Comparison of ENCODE assay signal across 10 mouse cellular contexts in the genomic region with DNA sequence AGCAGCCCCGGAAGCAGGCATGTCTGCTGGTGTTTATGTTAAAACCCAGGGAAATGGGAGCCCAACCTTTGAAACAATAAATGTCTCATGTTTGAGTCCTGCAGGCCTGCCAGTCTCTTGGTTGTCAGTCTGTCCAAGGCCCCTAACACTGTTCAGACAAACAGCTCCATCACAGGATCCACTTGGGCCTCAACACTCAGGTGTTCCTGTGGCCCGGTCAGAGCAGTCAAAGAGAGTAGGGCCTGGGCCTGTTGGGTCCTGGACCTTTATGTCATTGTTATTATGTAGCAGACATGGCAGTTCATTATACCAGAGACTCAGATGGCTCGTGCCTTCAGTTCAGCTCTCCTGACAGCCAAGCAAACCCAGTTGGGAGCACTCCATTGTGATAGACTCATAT. TPM values are rescaled to one million over a fixed set of nuclear protein-coding genes. Genes with fewer than 3 reads are reported as not detected.
A peak's percentile ranks its signal among the peaks of the same experiment; 100 is the strongest.
DNase-seq lines count a peak whose midpoint lies in the region; ATAC-seq lines count a peak whose summit lies in the region.
"Had no signal": no experiment of that assay in that cellular context is flagged by ENCODE, and none has a peak within 500 bp of the region (broad histone marks: within the 10 kb centered on the region; RNA-seq: fewer than 3 reads in every experiment).

No protein-coding gene starts in this region.

- H3K27me3 ChIP-seq in kidney, embryonic 16.5 days (ENCODE audit: insufficient read depth, low read length): no peaks in the 10 kb centered on the region
- H3K27me3 ChIP-seq in embryonic facial prominence, embryonic 15.5 days: no peaks in the 10 kb centered on the region
- H3K27me3 ChIP-seq in intestine, embryonic 14.5 days (replicated peaks; ENCODE audit: control insufficient read depth, insufficient read depth, low read length): no peaks in the 10 kb centered on the region
- H3K27me3 ChIP-seq in midbrain, embryonic 15.5 days (replicated peaks): no peaks in the 10 kb centered on the region

- peak overlapping the region; percentile 41 for H3K4me2 ChIP-seq in kidney, embryonic 16.5 days (replicated peaks; ENCODE audit: low read depth, low read length)
- peak overlapping the region; percentile 25; the same call in 1 of the 2 replicates for H3K4me2 ChIP-seq in embryonic facial prominence, embryonic 15.5 days (replicated peaks)
- peak overlapping the region; percentile 40 for H3K4me2 ChIP-seq in intestine, embryonic 14.5 days (ENCODE audit: low read length)
- H3K4me2 ChIP-seq in midbrain, embryonic 15.5 days: no peak overlapping the region

- H3K27ac ChIP-seq in kidney, embryonic 16.5 days (ENCODE audit: low read length): peak overlapping the region; percentile 94
- H3K27ac ChIP-seq in embryonic facial prominence, embryonic 15.5 days (replicated peaks): peak overlapping the region; percentile 77
- H3K27ac ChIP-seq in intestine, embryonic 14.5 days (ENCODE audit: low read depth): peak overlapping the region; percentile 91
- H3K27ac ChIP-seq in midbrain, embryonic 15.5 days: 0 out of 2 replicates have a peak overlapping the region, but pooled peaks have one; percentile 32

- 0 out of 2 replicates have a peak, but pooled peaks have one; percentile 3 for ATAC-seq in kidney, embryonic 16.5 days (ENCODE audit: low FRiP score, low TSS enrichment)
- ATAC-seq in embryonic facial prominence, embryonic 15.5 days (ENCODE audit: insufficient number of reproducible peaks, low FRiP score, low TSS enrichment, low read depth): no peak
- no peak; the same call in 1 of the 2 replicates for ATAC-seq in intestine, embryonic 14.5 days (replicated peaks; ENCODE audit: low FRiP score, low TSS enrichment, low read depth)
- ATAC-seq in midbrain, embryonic 15.5 days (replicated peaks): no peak

- no peak for DNase-seq in kidney, postnatal 36 days
- no peak for DNase-seq in intestine, embryonic 14.5 days (ENCODE audit: low spot score)
- DNase-seq in spleen, adult 12 weeks (ENCODE audit: low spot score): no peak
- no peak for DNase-seq in urinary bladder, postnatal 10 days (ENCODE audit: low spot score)
- DNase-seq in left cerebral cortex, adult 18-20 months (ENCODE audit: low spot score in 2 of 2): no peak

- H3K9ac ChIP-seq in kidney, embryonic 16.5 days (replicated peaks; ENCODE audit: low read length): 0 out of 2 replicates have a peak overlapping the region, but pooled peaks have one; percentile 62
- H3K9ac ChIP-seq in embryonic facial prominence, embryonic 15.5 days: no peak overlapping the region
- H3K9ac ChIP-seq in intestine, embryonic 14.5 days (ENCODE audit: low read length): no peak overlapping the region
- no peak overlapping the region for H3K9ac ChIP-seq in midbrain, embryonic 15.5 days
- H3K9ac ChIP-seq: liver, embryonic 14.5 days had no signal

- no peaks in the 10 kb centered on the region for H3K36me3 ChIP-seq in kidney, embryonic 16.5 days (ENCODE audit: insufficient read depth, low read length)
- no peaks in the 10 kb centered on the region for H3K36me3 ChIP-seq in embryonic facial prominence, embryonic 15.5 days
- H3K36me3 ChIP-seq in intestine, embryonic 14.5 days (ENCODE audit: control insufficient read depth, insufficient read depth, low read length): no peaks in the 10 kb centered on the region; the same call in 1 of the 2 replicates
- no peaks in the 10 kb centered on the region for H3K36me3 ChIP-seq in midbrain, embryonic 15.5 days (replicated peaks)

- H3K4me1 ChIP-seq in kidney, embryonic 16.5 days (ENCODE audit: insufficient read depth, low read length): peaks cover 21% of the 10 kb centered on the region
- peaks cover 18% of the 10 kb centered on the region for H3K4me1 ChIP-seq in embryonic facial prominence, embryonic 15.5 days
- peaks cover 18% of the 10 kb centered on the region for H3K4me1 ChIP-seq in intestine, embryonic 14.5 days (replicated peaks; ENCODE audit: control insufficient read depth, insufficient read depth, low read length)
- peaks cover 4% of the 10 kb centered on the region; the same call in 1 of the 2 replicates for H3K4me1 ChIP-seq in midbrain, embryonic 15.5 days

- WGBS in kidney, embryonic 16.5 days: 55% methylated on average over 3 of the region's 3 CpGs
- 73% methylated on average over 3 of the region's 3 CpGs for WGBS in embryonic facial prominence, embryonic 15.5 days
- WGBS in intestine, embryonic 14.5 days: 41% methylated on average over 3 of the region's 3 CpGs
- WGBS in midbrain, embryonic 15.5 days: 59% methylated on average over 3 of the region's 3 CpGs

- no peak overlapping the region for H3K4me3 ChIP-seq in kidney, embryonic 16.5 days (ENCODE audit: low read length)
- H3K4me3 ChIP-seq in embryonic facial prominence, embryonic 15.5 days (replicated peaks): no peak overlapping the region
- no peak overlapping the region for H3K4me3 ChIP-seq in intestine, embryonic 14.5 days (ENCODE audit: low read depth, low read length)
- no peak overlapping the region for H3K4me3 ChIP-seq in midbrain, embryonic 15.5 days

- H3K9me3 ChIP-seq in kidney, embryonic 16.5 days (ENCODE audit: low read length): no peaks in the 10 kb centered on the region
- no peaks in the 10 kb centered on the region for H3K9me3 ChIP-seq in embryonic facial prominence, embryonic 15.5 days (replicated peaks)
- no peaks in the 10 kb centered on the region for H3K9me3 ChIP-seq in intestine, embryonic 14.5 days (ENCODE audit: control insufficient read depth, low read length)
- H3K9me3 ChIP-seq in midbrain, embryonic 15.5 days: no peaks in the 10 kb centered on the region

RNA-seq across cellular contexts. Expression of gene 2510009E07Rik, which starts 49.9 kb away (rescaled TPM):
- 15.7 and 16.4 TPM in 2 replicates for polyA plus RNA-seq in kidney, embryonic 16.5 days (2015; fragmentation: Nextera tagmentation; extraction: Ambion mirVana)
- 23.0 and 23.9 TPM in 2 replicates for polyA plus RNA-seq in embryonic facial prominence, embryonic 15.5 days (2015; fragmentation: Nextera tagmentation; extraction: Ambion mirVana)
- 20.0 and 21.2 TPM in 2 replicates for polyA plus RNA-seq in intestine, embryonic 14.5 days (2014; fragmentation: Nextera tagmentation; extraction: Ambion mirVana)
- polyA plus RNA-seq in midbrain, embryonic 15.5 days (2015; fragmentation: Nextera tagmentation; extraction: Ambion mirVana): 60.1 and 61.7 TPM in 2 replicates
- total RNA-seq in left cerebral cortex, adult 18-20 months (2021): 10 to 100 TPM; 47.0 to 56.8 TPM
- total RNA-seq: MEL had no signal

Comparison
In these comparisons a context has a peak if more than half of its experiments do, and no peak if none do; other contexts are left out.
1. H3K27ac ChIP-seq: peak in every context shown above with its lines; median percentile 94 in kidney, embryonic 16.5 days; 91 in intestine, embryonic 14.5 days; 77 in embryonic facial prominence, embryonic 15.5 days; 32 in midbrain, embryonic 15.5 days.